Mouse (Mus musculus): Measurements from ENCODE around the gene Bckdhb.

- TF ChIP-seq CTCF (conservative IDR thresholded peaks at IDR 0.05; ENCODE audit: insufficient read depth, insufficient read length, low read depth, low read length) (peak; percentile 93), POLR2A (IDR thresholded peaks at IDR 0.05; ENCODE audit: low read depth, low read length) (no peak)
Observed at GRCm38 (mm10) chr9:83956632-83957314, 31.8 kb downstream of the Bckdhb start.

All from kidney, adult 2 months (tissue).